Comparison of ENCODE assay signal across 11 mouse cellular contexts in the genomic region with DNA sequence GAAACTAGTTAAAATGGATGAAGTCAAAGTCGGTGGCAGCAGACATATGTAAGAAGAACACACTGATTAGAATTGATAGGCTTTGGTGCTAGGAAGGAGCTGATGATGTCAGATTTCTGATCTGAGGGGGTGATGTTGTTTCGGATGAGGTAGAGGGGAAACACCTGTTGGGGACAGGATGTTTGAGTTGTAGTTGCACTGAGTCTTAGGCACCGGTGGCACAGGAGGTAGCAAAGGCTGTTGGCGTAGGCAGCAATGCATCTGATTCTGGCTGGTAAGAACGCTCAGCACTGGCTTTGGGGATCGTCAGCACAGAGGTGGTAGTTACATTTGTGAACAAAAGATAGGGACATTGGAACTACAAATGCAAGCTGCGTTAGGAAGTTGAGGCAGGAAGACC. TPM values are rescaled to one million over a fixed set of nuclear protein-coding genes. Genes with fewer than 3 reads are reported as not detected.
DNase-seq lines count a peak whose midpoint lies in the region; ATAC-seq and TF ChIP-seq lines count a peak whose summit lies in the region.
"Had no signal": no experiment of that assay in that cellular context is flagged by ENCODE, and none has a peak within 500 bp of the region (broad histone marks: within the 10 kb centered on the region; RNA-seq: fewer than 3 reads in every experiment).

No protein-coding gene starts in this region.

- 48% methylated on average over 7 of the region's 7 CpGs for WGBS in liver, embryonic 13.5 days (ENCODE audit: insufficient replicate concordance)
- WGBS in liver, embryonic 11.5 days: 65% methylated on average over 7 of the region's 7 CpGs
- 24% methylated on average over 7 of the region's 7 CpGs for WGBS in bone marrow, adult 2 months
- WGBS in small intestine, adult 2 months: 84% methylated on average over 7 of the region's 7 CpGs
- WGBS in lung, postnatal 0 days: 75% methylated on average over 7 of the region's 7 CpGs

- DNase-seq in liver, embryonic 13.5 days: no peak
- DNase-seq in liver, embryonic 11.5 days (ENCODE audit: low spot score): no peak
- DNase-seq in lung, postnatal 0 days (ENCODE audit: low spot score): no peak
- no peak for DNase-seq in urinary bladder, adult 2 months (ENCODE audit: low spot score)
- DNase-seq: cerebellum, postnatal 10 days; right cerebral cortex, postnatal 14 days had no signal

- no peaks in the 10 kb centered on the region for H3K36me3 ChIP-seq in liver, embryonic 13.5 days
- no peaks in the 10 kb centered on the region for H3K36me3 ChIP-seq in liver, embryonic 11.5 days (ENCODE audit: control insufficient read depth, insufficient read depth, low read length)
- no peaks in the 10 kb centered on the region for H3K36me3 ChIP-seq in small intestine, adult 2 months (ENCODE audit: control insufficient read depth, insufficient read depth, low read length)
- H3K36me3 ChIP-seq in lung, postnatal 0 days (ENCODE audit: insufficient read depth, low read length): no peaks in the 10 kb centered on the region
- H3K36me3 ChIP-seq: forebrain, embryonic 15.5 days; kidney, embryonic 15.5 days had no signal

- H3K27me3 ChIP-seq in liver, embryonic 13.5 days: no peaks in the 10 kb centered on the region
- H3K27me3 ChIP-seq in liver, embryonic 11.5 days (replicated peaks; ENCODE audit: control insufficient read depth, insufficient read depth, low read length): no peaks in the 10 kb centered on the region
- no peaks in the 10 kb centered on the region for H3K27me3 ChIP-seq in small intestine, adult 2 months (ENCODE audit: control insufficient read depth, insufficient read depth, low read length)
- no peaks in the 10 kb centered on the region for H3K27me3 ChIP-seq in lung, postnatal 0 days (replicated peaks; ENCODE audit: insufficient read depth, low read length)
- H3K27me3 ChIP-seq: forebrain, embryonic 15.5 days; kidney, embryonic 15.5 days had no signal

- ATAC-seq in liver, embryonic 13.5 days (ENCODE audit: low read depth): no peak
- no peak for ATAC-seq in liver, embryonic 11.5 days (replicated peaks; ENCODE audit: low FRiP score)
- ATAC-seq in lung, postnatal 0 days: no peak
- no peak for ATAC-seq in erythroid progenitor cell, adult 5-6 weeks (replicated peaks; ENCODE audit: low FRiP score, poor library complexity, severe bottlenecking)
- ATAC-seq: forebrain, embryonic 15.5 days had no signal

- H3K4me1 ChIP-seq in liver, embryonic 13.5 days (replicated peaks): peaks cover 79% of the 10 kb centered on the region
- peaks cover 46% of the 10 kb centered on the region for H3K4me1 ChIP-seq in liver, embryonic 11.5 days (replicated peaks; ENCODE audit: control insufficient read depth, insufficient read depth, low read length)
- H3K4me1 ChIP-seq in bone marrow, adult 2 months (ENCODE audit: control insufficient read depth, insufficient read depth, low read length): peaks cover 10% of the 10 kb centered on the region
- peaks cover 12% of the 10 kb centered on the region; the same call in 1 of the 2 replicates for H3K4me1 ChIP-seq in small intestine, adult 2 months (ENCODE audit: control insufficient read depth, insufficient read depth, insufficient read length, low read length)
- no peaks in the 10 kb centered on the region for H3K4me1 ChIP-seq in lung, postnatal 0 days (ENCODE audit: insufficient read depth, low read depth, low read length)
- H3K4me1 ChIP-seq: forebrain, embryonic 15.5 days; kidney, embryonic 15.5 days had no signal

- no peak for TF ChIP-seq EP300 in lung, postnatal 0 days (IDR thresholded peaks at IDR 0.05)

- no peak overlapping the region for H3K4me3 ChIP-seq in liver, embryonic 13.5 days (replicated peaks)
- no peak overlapping the region for H3K4me3 ChIP-seq in liver, embryonic 11.5 days (ENCODE audit: low read depth, low read length)
- no peak overlapping the region for H3K4me3 ChIP-seq in bone marrow, adult 2 months (replicated peaks; ENCODE audit: control insufficient read depth, low read depth, low read length)
- H3K4me3 ChIP-seq in small intestine, adult 2 months (ENCODE audit: low read depth, low read length): no peak overlapping the region
- H3K4me3 ChIP-seq in lung, postnatal 0 days (ENCODE audit: low read depth, low read length): no peak overlapping the region
- H3K4me3 ChIP-seq: forebrain, embryonic 15.5 days; kidney, embryonic 15.5 days had no signal

- TF ChIP-seq CTCF in bone marrow, adult 2 months (IDR thresholded peaks at IDR 0.05; ENCODE audit: control insufficient read depth, insufficient read depth, low read length): no peak
- TF ChIP-seq CTCF in small intestine, adult 2 months (IDR thresholded peaks at IDR 0.05; ENCODE audit: extremely low read depth, insufficient read length, insufficient replicate concordance, low read depth, low read length): no peak
- TF ChIP-seq CTCF in lung, postnatal 0 days (IDR thresholded peaks at IDR 0.05): no peak

- H3K9me3 ChIP-seq in liver, embryonic 13.5 days (replicated peaks): no peaks in the 10 kb centered on the region
- no peaks in the 10 kb centered on the region for H3K9me3 ChIP-seq in liver, embryonic 11.5 days (ENCODE audit: control insufficient read depth, low read length)
- H3K9me3 ChIP-seq in lung, postnatal 0 days (ENCODE audit: low read length): no peaks in the 10 kb centered on the region
- H3K9me3 ChIP-seq: forebrain, embryonic 15.5 days; kidney, embryonic 15.5 days had no signal

- H3K9ac ChIP-seq in liver, embryonic 13.5 days: no peak overlapping the region
- no peak overlapping the region for H3K9ac ChIP-seq in liver, embryonic 11.5 days (ENCODE audit: low read depth, low read length)
- no peak overlapping the region for H3K9ac ChIP-seq in lung, postnatal 0 days (replicated peaks; ENCODE audit: low read depth)
- H3K9ac ChIP-seq: forebrain, embryonic 15.5 days; kidney, embryonic 15.5 days had no signal

- H3K4me2 ChIP-seq in liver, embryonic 13.5 days: peak overlapping the region; percentile 15
- H3K4me2 ChIP-seq in liver, embryonic 11.5 days: no peak overlapping the region
- H3K4me2 ChIP-seq in lung, postnatal 0 days (replicated peaks; ENCODE audit: low read depth, low read length): no peak overlapping the region
- H3K4me2 ChIP-seq: forebrain, embryonic 15.5 days; kidney, embryonic 15.5 days had no signal

- H3K27ac ChIP-seq in liver, embryonic 13.5 days: peak overlapping the region; percentile 14; the same call in 1 of the 2 replicates
- no peak overlapping the region for H3K27ac ChIP-seq in liver, embryonic 11.5 days (ENCODE audit: low read depth, low read length)
- peak overlapping the region; percentile 20; the same call in 1 of the 2 replicates for H3K27ac ChIP-seq in bone marrow, adult 2 months (ENCODE audit: control insufficient read depth, insufficient read depth, low read depth, low read length, poor library complexity)
- H3K27ac ChIP-seq in small intestine, adult 2 months (ENCODE audit: insufficient read depth, low read depth, low read length): peak overlapping the region; percentile 7; the same call in 1 of the 2 replicates
- no peak overlapping the region for H3K27ac ChIP-seq in lung, postnatal 0 days (ENCODE audit: low read length)
- H3K27ac ChIP-seq: forebrain, embryonic 15.5 days; kidney, embryonic 15.5 days had no signal

- no peak for TF ChIP-seq POLR2A in bone marrow, adult 2 months (IDR thresholded peaks at IDR 0.05; ENCODE audit: borderline replicate concordance, control insufficient read depth, low read depth, low read length)
- no peak for TF ChIP-seq POLR2A in small intestine, adult 2 months (IDR thresholded peaks at IDR 0.05; ENCODE audit: low read depth, low read length)

RNA-seq across cellular contexts. Expression of a gene that starts 32.5 kb away (rescaled TPM):
- polyA plus RNA-seq in liver, embryonic 13.5 days (2015; fragmentation: Nextera tagmentation; extraction: Ambion mirVana): 18.7 and 23.6 TPM in 2 replicates
- polyA plus RNA-seq in liver, embryonic 11.5 days (2014; fragmentation: Nextera tagmentation; extraction: Ambion mirVana): 17.7 and 18.5 TPM in 2 replicates
- polyA plus RNA-seq in bone marrow, adult 2 months (2011; ENCODE audit: insufficient read depth, insufficient read length, low replicate concordance, missing spikeins): 29.2 and 65.3 TPM in 2 replicates
- 7.5 and 13.3 TPM in 2 replicates for polyA plus RNA-seq in small intestine, adult 2 months (2012; rRNA removed)
- polyA plus RNA-seq in lung, postnatal 0 days (2015; fragmentation: Nextera tagmentation; extraction: Ambion mirVana): 10.1 and 11.7 TPM in 2 replicates
- 113 and 187 TPM in 2 replicates for total RNA-seq in erythroid progenitor cell, adult 5-6 weeks (2015; ENCODE audit: low replicate concordance)
- 141 and 357 TPM in 2 replicates for total RNA-seq in erythroid progenitor cell, adult 5-6 weeks (2017; ENCODE audit: low replicate concordance)
- 7.8 and 12.6 TPM in 2 replicates for polyA plus RNA-seq in urinary bladder, adult 2 months (2012; rRNA removed)

Comparison
In these comparisons a context has a peak if more than half of its experiments do, and no peak if none do; other contexts are left out.
1. H3K27ac ChIP-seq: peak in liver, embryonic 13.5 days (single experiment), bone marrow, adult 2 months (single experiment) and small intestine, adult 2 months (single experiment); none in liver, embryonic 11.5 days (single experiment) and lung, postnatal 0 days (single experiment).